Mouse (Mus musculus) ovary, postnatal 10 days (tissue): Measurements from ENCODE around the gene Asf1b.
"Not testable (repeated sequence)": the region's sequence is repeated elsewhere in the genome, so short reads cannot be mapped to it uniquely, and the experiment has no call there.

ENCODE experiments used
- DNase-seq: peaks from one replicate; pipeline ENCODE4 v3.0.0; 2022; ENCODE audit warnings: low spot score

Gene Asf1b

GRCm38 (mm10) chr8:83996567-83997505 lies 41.5 kb downstream of the Asf1b start:
- peak; percentile 75 for DNase-seq

- no peak for DNase-seq
These were observed 42.3 kb downstream of the Asf1b start, which contains the start of gene Samd1 for GRCm38 (mm10) chr8:83997511-83998141. Samd1 (plus strand) TSS chr8:83997672.

- no peak for DNase-seq
These were observed 43.1 kb downstream of the Asf1b start for GRCm38 (mm10) chr8:83998231-83999056.

GRCm38 (mm10) chr8:83999057-83999705 lies 43.9 kb downstream of the Asf1b start:
- no peak for DNase-seq

GRCm38 (mm10) chr8:83999825-84000224 lies 44.5 kb downstream of the Asf1b start:
- DNase-seq, result no peak

GRCm38 (mm10) chr8:84001281-84002000 lies 46.1 kb downstream of the Asf1b start, which contains the start of gene 1700067K01Rik:
1700067K01Rik (plus strand) TSS chr8:84001502.
- DNase-seq, result no peak

GRCm38 (mm10) chr8:84002957-84003611 lies 47.8 kb downstream of the Asf1b start:
- no peak for DNase-seq

GRCm38 (mm10) chr8:84003612-84004246 lies 48.4 kb downstream of the Asf1b start:
- no peak for DNase-seq

GRCm38 (mm10) chr8:84004533-84005201 lies 49.4 kb downstream of the Asf1b start:
- peak; percentile 80 for DNase-seq

GRCm38 (mm10) chr8:84005502-84005901 lies 50.2 kb downstream of the Asf1b start:
- DNase-seq, result not testable (repeated sequence)

GRCm38 (mm10) chr8:84008362-84008761 lies 53.1 kb downstream of the Asf1b start:
- DNase-seq, result no peak

- DNase-seq, result peak; percentile 77
These were observed 54.6 kb downstream of the Asf1b start for GRCm38 (mm10) chr8:84009876-84010275.

- DNase-seq, result no peak
These were observed 55.6 kb downstream of the Asf1b start for GRCm38 (mm10) chr8:84010625-84011611.

GRCm38 (mm10) chr8:84011705-84012498 lies 56.6 kb downstream of the Asf1b start, which contains the start of gene 2210011C24Rik:
2210011C24Rik (minus strand) TSS chr8:84012171.
- no peak for DNase-seq

GRCm38 (mm10) chr8:84012499-84013165 lies 57.3 kb downstream of the Asf1b start:
- DNase-seq, result no peak

- DNase-seq, result no peak
These were observed 60.5 kb downstream of the Asf1b start for GRCm38 (mm10) chr8:84015833-84016232.

GRCm38 (mm10) chr8:84019738-84020137 lies 64.4 kb downstream of the Asf1b start:
- no peak for DNase-seq
